Mouse (Mus musculus): ENCODE results near the gene Snn. TPM values are rescaled to one million over a fixed set of nuclear protein-coding genes. Genes with fewer than 3 reads are reported as not detected.

Gene Snn
- polyA plus RNA-seq, 1 experiment from 2014 or later = 55.1 TPM

DNA sequence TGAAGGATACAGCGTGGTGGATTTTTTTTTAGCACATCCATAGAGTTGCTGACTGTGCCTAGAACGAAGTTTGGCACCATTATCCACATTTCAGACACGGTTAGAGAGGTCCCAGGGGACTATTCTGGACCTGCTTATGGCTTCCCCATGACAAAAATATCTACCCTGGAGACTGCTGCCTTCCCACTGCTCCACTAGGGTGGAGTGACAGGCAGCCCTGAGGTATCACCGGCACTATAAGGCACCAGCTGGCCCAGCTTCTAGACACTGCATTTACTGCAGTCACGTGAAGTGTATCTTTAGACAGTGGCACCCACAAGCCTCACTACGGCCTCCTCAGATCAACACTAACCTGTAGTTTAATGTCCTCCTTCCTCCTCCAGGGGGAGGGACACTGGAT lies 5.9 kb upstream of the Snn start:
- DNase-seq (ENCODE audit: low spot score) = no peak
- Histone ChIP-seq H3K27ac (no peak overlapping the region), H3K9me3 (replicated peaks) (no peaks in the 10 kb centered on the region), H3K4me1 (peaks cover 10% of the 10 kb centered on the region), H3K36me3 (no peaks in the 10 kb centered on the region), H3K27me3 (ENCODE audit: low read depth, poor library complexity, severe bottlenecking) (no peaks in the 10 kb centered on the region), H3K4me3 (no peak overlapping the region)
- 92% methylated on average over 6 of the region's 6 CpGs for WGBS

DNA sequence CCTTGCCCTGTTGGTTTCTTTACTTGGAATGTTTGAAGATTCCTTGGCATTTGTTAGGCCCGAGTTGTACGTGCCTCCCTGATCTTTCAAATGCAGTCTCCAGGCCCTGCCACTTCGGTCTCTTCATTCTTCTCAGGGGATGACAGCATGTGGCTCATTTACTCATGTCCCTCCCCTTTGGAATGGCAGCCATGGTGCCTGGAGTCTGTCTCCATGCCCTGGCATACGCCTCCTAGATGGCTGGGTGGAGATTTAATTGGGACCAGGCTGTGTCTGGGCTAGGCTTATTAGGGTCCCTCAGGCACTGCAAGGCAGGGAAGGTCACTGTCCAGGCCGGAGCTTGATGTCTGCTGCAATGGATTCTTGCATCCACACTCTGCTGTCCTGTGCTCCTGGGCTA lies 4.8 kb upstream of the Snn start:
- no peaks in the 10 kb centered on the region for H3K9me3 ChIP-seq (replicated peaks)
- DNase-seq (ENCODE audit: low spot score) = no peak
- H3K4me1 ChIP-seq = peaks cover 10% of the 10 kb centered on the region
- H3K27me3 ChIP-seq (ENCODE audit: low read depth, poor library complexity, severe bottlenecking) = no peaks in the 10 kb centered on the region
- H3K27ac ChIP-seq = peak overlapping the region; percentile 42; the same call in 1 of the 2 replicates
- WGBS = 59% methylated on average over 5 of the region's 5 CpGs
- no peak overlapping the region for H3K4me3 ChIP-seq
- no peaks in the 10 kb centered on the region for H3K36me3 ChIP-seq

DNA sequence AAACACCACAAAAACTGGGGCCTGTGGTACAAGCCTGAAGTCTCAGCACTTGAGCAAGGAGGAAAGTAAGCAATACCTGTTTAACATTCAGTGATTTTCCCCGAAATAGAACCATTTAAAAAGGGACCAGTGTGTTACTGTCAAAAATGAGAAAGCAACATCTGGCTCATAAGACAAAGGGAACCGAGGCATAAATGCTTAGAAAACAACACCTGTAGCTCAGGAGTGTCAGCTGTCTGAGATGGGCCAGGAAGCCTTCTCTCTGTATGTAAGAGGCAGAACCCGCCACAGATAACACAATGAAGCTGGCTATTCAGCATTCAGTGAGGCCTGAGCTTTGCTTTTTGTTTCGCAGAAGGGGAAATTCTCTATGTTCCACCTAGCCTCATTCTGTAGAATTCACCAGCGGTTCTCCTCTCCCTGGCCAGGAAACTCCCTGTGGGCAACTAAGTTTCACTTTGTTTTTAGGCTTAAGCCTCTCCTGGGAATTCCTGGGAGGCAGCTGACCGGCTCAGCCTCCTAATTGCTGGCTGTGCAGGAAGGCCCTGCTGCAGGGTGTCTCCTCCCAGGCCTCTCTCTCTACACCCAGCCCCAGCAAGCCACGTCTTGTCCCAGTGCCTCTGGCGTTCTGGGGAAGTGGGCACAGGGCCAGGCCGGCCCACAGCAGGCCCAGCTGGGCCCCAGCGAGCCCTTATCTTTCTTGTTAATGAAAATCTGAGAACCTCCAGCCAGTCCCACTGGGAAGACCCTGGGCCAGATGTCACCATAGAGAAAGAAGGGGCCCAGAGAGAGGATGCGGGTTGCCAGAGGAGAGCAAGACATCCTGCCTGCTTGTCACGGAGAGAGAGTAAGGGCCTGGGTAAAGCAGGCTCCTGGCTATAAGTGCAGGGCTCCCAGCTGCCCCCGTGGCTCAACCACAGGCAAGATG lies 2.3 kb downstream of the Snn start:
- H3K27ac ChIP-seq = peak overlapping the region; percentile 67
- peak; percentile 41 for DNase-seq (ENCODE audit: low spot score)
- peaks cover 5% of the 10 kb centered on the region; the same call in 1 of the 2 replicates for H3K36me3 ChIP-seq
- WGBS = 46% methylated on average over 13 of the region's 13 CpGs
- no peaks in the 10 kb centered on the region for H3K9me3 ChIP-seq (replicated peaks)
- no peak overlapping the region for H3K4me3 ChIP-seq
- H3K27me3 ChIP-seq (ENCODE audit: low read depth, poor library complexity, severe bottlenecking) = no peaks in the 10 kb centered on the region
- H3K4me1 ChIP-seq = peaks cover 41% of the 10 kb centered on the region

DNA sequence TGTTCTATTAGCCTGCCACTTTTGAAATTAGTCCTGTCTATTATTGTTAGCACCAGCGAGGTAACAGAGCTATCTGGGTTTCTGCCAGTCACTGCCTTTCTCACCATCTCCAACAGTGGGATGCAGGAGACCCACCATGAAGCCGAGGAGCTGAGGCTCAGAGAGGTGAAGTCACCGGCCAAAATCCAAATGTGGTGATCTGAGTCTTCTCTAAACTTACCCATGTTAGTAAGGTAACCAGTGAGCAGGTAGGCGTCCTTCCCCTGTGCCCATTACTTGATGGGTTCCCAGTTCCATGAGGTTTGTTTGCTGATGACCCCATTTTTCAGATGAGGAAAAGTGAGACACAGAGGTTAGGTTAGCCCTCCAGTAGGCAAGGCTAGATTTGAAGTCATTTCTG lies 3.6 kb downstream of the Snn start:
- Histone ChIP-seq H3K4me1 (peaks cover 54% of the 10 kb centered on the region), H3K27ac (no peak overlapping the region), H3K4me3 (no peak overlapping the region), H3K36me3 (peaks cover 13% of the 10 kb centered on the region; the same call in 1 of the 2 replicates), H3K27me3 (ENCODE audit: low read depth, poor library complexity, severe bottlenecking) (no peaks in the 10 kb centered on the region), H3K9me3 (replicated peaks) (no peaks in the 10 kb centered on the region)
- WGBS = 93% methylated on average over 4 of the region's 4 CpGs
- no peak for DNase-seq (ENCODE audit: low spot score)

DNA sequence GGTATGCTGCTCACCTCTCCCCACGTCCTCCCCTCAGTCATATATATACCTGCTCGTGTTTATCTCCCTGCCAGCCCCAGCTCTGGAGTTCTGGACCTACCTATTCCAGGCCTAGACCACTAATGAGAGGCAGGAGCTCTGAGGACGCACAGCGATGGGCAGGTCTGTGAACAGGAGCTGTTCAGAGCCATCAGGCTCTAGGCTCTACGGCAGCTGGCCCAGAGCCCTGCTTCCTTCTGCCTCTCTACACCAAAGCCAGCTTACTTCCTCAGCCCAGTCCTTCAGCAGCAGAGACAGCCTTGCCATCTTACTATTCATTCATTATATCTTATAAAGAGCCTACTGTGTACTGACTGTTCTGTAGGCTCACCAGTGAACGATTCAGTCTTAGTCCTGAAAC lies 4.0 kb downstream of the Snn start:
- Histone ChIP-seq H3K4me1 (peaks cover 57% of the 10 kb centered on the region), H3K27me3 (ENCODE audit: low read depth, poor library complexity, severe bottlenecking) (no peaks in the 10 kb centered on the region), H3K36me3 (peaks cover 14% of the 10 kb centered on the region), H3K4me3 (no peak overlapping the region), H3K27ac (0 out of 2 replicates have a peak overlapping the region, but pooled peaks have one; percentile 99), H3K9me3 (replicated peaks) (no peaks in the 10 kb centered on the region)
- 96% methylated on average over 6 of the region's 6 CpGs for WGBS
- no peak for DNase-seq (ENCODE audit: low spot score)

DNA sequence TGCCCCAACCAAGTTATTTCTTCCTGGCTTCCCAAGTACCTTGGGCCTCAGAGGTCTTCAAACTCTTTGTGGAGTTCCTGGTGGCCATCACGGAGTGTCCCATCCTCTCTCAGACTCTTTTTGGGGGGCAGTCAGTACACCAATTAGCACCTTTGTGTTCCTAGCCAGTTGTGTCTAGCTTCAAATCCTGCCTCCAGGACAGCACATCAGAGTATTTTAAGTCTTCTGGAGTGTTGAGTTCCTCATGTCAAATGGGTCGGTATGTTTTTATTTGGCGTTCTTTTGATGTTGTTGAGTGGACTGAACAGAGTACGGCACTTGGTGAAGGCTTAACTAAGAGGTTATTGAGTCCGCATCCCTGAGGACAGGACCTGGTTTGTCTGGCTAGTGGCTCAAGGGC lies 4.7 kb downstream of the Snn start:
- peak overlapping the region; percentile 99 for H3K27ac ChIP-seq
- DNase-seq (ENCODE audit: low spot score) = no peak
- 76% methylated on average over 5 of the region's 5 CpGs for WGBS
- H3K4me3 ChIP-seq = peak overlapping the region; percentile 74
- H3K27me3 ChIP-seq (ENCODE audit: low read depth, poor library complexity, severe bottlenecking) = no peaks in the 10 kb centered on the region
- peaks cover 61% of the 10 kb centered on the region for H3K4me1 ChIP-seq
- H3K9me3 ChIP-seq (replicated peaks) = no peaks in the 10 kb centered on the region
- H3K36me3 ChIP-seq = peaks cover 19% of the 10 kb centered on the region

DNA sequence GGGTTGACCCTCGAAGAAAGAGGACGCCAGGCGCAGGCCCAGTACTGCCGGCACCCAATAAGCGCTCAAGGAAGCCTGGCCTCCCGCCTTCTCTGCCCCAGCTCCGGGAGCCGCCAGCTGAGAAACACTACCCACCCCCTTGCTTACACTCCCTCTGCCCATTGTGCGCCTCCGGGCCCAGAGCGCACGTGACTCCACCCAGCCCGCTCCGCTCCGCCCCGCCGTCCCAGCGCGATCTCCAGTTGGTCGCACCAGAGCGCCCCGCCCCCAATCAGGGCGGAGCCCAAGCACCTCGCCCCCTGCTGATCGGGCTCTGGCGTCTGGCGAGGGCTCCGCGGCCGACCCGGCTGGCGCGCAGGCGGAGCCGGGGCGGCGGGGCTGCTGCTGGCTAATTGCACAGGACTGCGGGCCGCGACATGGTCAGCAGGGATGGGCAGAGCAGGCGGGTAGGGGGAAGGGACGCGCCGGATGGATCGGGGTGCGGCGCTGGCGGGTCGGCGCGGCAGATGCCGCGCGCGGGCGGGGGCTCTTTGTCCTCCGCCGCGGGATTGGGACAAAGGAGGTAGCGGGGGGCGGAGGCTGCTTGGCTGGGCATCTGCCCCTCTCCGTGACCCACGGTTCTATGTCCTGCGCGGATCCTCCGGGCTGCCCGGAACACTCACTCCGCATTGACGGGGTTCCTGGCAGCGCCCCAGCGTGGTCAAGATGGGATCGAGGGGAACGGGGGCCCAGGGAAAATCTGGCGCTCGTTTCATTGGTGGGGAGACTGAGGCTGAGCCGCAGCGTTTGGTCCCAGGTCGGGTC lies 5.5 kb downstream of the Snn start, which contains the start of gene Litaf:
Gene Litaf, minus strand, starts transcription at position 129 of the 804 bp plus-strand sequence.
- H3K27ac ChIP-seq = peak within 1 kb of the TSS; percentile 99
- under 1% methylated on average over 78 of the region's 78 CpGs for WGBS
- peak within 1 kb of the TSS; percentile 74 for H3K4me3 ChIP-seq
- peaks cover 61% of the 10 kb centered on the region for H3K4me1 ChIP-seq
- no peaks in the 10 kb centered on the region for H3K27me3 ChIP-seq (ENCODE audit: low read depth, poor library complexity, severe bottlenecking)
- H3K9me3 ChIP-seq (replicated peaks) = no peaks in the 10 kb centered on the region
- peak; percentile 99 for DNase-seq (ENCODE audit: low spot score)
- H3K36me3 ChIP-seq = peaks cover 25% of the 10 kb centered on the region

DNA sequence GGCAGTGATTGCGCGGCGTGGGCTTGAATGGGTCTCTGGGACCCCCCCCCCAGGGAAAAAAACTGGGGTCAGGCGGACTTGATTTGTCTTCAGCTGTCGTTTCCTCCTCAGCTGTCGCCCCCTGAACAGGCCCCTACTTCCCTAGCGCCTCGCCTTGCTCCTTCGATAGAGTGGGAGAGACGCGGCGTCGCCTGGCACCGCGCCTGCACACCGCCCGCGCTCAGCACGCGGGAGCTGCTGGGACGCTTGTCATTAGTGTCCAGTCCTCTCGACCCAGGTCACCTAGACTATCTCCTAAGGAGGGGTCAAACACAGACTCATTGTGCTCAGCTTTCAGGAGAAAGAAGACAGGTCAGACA lies 6.1 kb downstream of the Snn start:
- peak overlapping the region; percentile 99 for H3K27ac ChIP-seq
- H3K36me3 ChIP-seq = peaks cover 28% of the 10 kb centered on the region
- H3K4me1 ChIP-seq = peaks cover 61% of the 10 kb centered on the region
- H3K9me3 ChIP-seq (replicated peaks) = no peaks in the 10 kb centered on the region
- H3K4me3 ChIP-seq = peak overlapping the region; percentile 74
- WGBS = under 1% methylated on average over 22 of the region's 22 CpGs
- H3K27me3 ChIP-seq (ENCODE audit: low read depth, poor library complexity, severe bottlenecking) = no peaks in the 10 kb centered on the region
- peak; percentile 81 for DNase-seq (ENCODE audit: low spot score)

DNA sequence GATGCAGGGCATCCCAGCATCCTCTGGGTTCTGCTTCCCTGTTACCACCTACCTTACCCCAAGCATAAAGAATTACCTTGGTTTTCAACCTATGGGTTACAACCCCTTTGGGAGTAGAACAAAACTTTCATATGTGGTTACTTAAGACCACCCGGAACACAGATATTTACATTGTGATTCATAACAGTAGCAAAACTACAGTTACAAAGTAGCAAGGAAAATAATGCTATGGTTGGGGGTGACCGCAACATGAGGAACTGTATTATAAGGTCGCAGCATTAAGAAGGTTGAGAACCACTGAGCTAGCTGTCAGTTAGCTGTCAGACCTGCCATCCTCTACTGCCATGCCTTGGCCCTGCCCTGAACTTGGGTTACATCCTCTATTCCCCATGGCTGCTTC lies 7.9 kb downstream of the Snn start:
- Histone ChIP-seq H3K27me3 (ENCODE audit: low read depth, poor library complexity, severe bottlenecking) (no peaks in the 10 kb centered on the region), H3K4me1 (peaks cover 54% of the 10 kb centered on the region), H3K36me3 (peaks cover 45% of the 10 kb centered on the region), H3K4me3 (no peak overlapping the region), H3K27ac (no peak overlapping the region), H3K9me3 (replicated peaks) (no peaks in the 10 kb centered on the region)
- 96% methylated on average over 3 of the region's 3 CpGs for WGBS
- no peak for DNase-seq (ENCODE audit: low spot score)

DNA sequence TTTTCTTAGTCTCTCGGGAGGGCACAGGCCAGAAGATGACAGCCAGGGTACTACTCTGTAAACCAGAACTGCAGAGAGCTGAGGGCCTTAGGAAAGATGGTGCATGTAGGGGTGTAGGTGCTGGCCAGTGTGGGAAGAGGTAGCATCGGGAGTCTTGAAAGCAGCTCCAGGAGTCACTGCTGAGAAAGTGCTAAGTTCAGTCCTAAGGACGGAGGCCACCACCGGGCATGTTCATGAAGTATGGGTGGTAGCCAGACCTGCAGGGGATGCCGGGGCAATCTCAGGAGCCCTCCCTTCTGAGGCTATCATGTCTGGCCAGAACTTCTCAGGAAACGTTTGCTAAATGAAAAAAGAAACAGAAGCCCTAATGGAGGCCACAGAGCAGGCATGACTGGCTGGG lies 8.5 kb downstream of the Snn start:
- Histone ChIP-seq H3K4me1 (peaks cover 53% of the 10 kb centered on the region), H3K36me3 (peaks cover 52% of the 10 kb centered on the region), H3K27me3 (ENCODE audit: low read depth, poor library complexity, severe bottlenecking) (no peaks in the 10 kb centered on the region), H3K27ac (no peak overlapping the region), H3K9me3 (replicated peaks) (no peaks in the 10 kb centered on the region), H3K4me3 (no peak overlapping the region)
- no peak for DNase-seq (ENCODE audit: low spot score)
- WGBS = 82% methylated on average over 6 of the region's 6 CpGs

DNA sequence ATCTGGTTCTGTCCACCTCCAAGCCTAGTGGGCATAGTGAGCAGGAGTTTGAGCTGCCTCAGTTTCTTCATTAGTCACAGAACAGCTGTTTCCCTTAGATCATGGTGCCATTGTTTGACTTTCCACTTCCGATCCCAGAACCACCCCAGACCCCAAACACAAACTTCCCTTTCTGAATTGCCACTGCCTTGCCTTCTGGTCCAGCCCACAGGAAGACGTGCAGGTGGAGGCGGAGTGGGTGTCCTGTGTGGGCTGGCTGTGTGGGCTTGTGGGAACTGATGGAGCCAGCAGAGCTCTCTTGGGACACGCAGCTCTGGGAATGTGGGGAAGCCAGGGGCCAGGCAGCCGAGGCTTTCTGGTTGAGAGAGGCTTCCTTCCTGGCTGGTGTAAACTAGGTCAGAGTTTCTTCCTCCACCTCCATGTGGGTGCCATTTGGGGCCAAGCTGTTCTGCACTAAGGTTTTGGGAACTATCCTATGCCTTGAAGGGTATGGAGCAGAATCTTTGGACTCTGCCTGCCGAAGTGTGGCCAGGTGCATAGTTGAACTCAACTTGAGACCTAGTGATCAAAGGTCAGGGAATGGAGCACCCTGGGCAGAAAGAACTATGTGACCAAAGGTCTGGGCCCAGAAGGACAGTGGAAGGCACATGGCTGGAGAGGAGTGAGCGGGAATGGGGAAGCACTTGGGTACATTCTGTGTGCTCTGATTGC lies 9.1 kb downstream of the Snn start:
- H3K27ac ChIP-seq = no peak overlapping the region
- no peak overlapping the region for H3K4me3 ChIP-seq
- no peaks in the 10 kb centered on the region for H3K27me3 ChIP-seq (ENCODE audit: low read depth, poor library complexity, severe bottlenecking)
- DNase-seq (ENCODE audit: low spot score) = no peak
- H3K9me3 ChIP-seq (replicated peaks) = no peaks in the 10 kb centered on the region
- H3K36me3 ChIP-seq = peaks cover 57% of the 10 kb centered on the region
- H3K4me1 ChIP-seq = peaks cover 52% of the 10 kb centered on the region
- 87% methylated on average over 7 of the region's 7 CpGs for WGBS

DNA sequence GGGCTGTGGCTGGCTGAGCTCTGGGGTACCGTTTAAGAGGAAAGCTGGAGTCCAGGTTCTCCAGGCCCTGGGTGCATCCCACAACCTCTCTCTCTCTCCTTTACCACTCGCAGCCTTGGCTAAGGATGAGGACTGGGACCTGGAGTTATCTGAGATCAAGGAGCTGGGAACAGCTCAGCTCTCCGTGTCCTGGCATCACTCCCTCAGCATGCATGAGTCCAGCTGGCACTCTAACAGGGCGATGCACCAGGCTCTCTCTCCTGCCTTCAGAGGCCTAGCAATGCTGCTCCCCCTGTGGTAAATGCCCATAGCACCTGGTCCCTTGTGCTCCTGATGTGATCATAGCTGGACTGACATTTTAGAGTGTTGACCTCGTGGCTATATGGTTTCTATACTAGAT lies 10.4 kb downstream of the Snn start:
- 86% methylated on average over 5 of the region's 5 CpGs for WGBS
- H3K27me3 ChIP-seq (ENCODE audit: low read depth, poor library complexity, severe bottlenecking) = no peaks in the 10 kb centered on the region
- H3K4me3 ChIP-seq = no peak overlapping the region
- no peak for DNase-seq (ENCODE audit: low spot score)
- H3K36me3 ChIP-seq = peaks cover 71% of the 10 kb centered on the region
- H3K9me3 ChIP-seq (replicated peaks) = no peaks in the 10 kb centered on the region
- peaks cover 39% of the 10 kb centered on the region for H3K4me1 ChIP-seq
- H3K27ac ChIP-seq = no peak overlapping the region

Measured in limb, embryonic 10.5 days (tissue).